Mouse (Mus musculus): ENCODE measurements at regions not wholly inside any gene's neighbourhood (a gene's known extent, or its start where the extent isn't known, plus 50 kb on each side); places are given as distances from the start of the nearest gene placed in this dataset.

- Histone ChIP-seq H3K9ac (ENCODE audit: low read depth, poor library complexity, severe bottlenecking) (no peak overlapping the region), H3K4me3 (ENCODE audit: low read depth, low read length) (no peak overlapping the region), H3K27me3 (ENCODE audit: control insufficient read depth, insufficient read depth, low read length, poor library complexity, severe bottlenecking) (no peaks in the 10 kb centered on the region), H3K27ac (ENCODE audit: insufficient read depth, low read length) (no peak overlapping the region), H3K36me3 (ENCODE audit: control insufficient read depth, insufficient read depth, low read length, poor library complexity, severe bottlenecking) (no peaks in the 10 kb centered on the region), H3K9me3 (replicated peaks; ENCODE audit: control insufficient read depth, insufficient read depth, low read length, poor library complexity, severe bottlenecking) (0 out of 2 replicates have a peak, but pooled peaks cover 4% of the 10 kb centered on the region), H3K4me1 (ENCODE audit: control insufficient read depth, insufficient read depth, low read length) (peaks cover 2% of the 10 kb centered on the region)
- TF ChIP-seq POLR2A (IDR thresholded peaks at IDR 0.05; ENCODE audit: insufficient read depth, low read length) (no peak), EP300 (IDR thresholded peaks at IDR 0.05; ENCODE audit: insufficient read depth, low read depth, low read length) (no peak), CTCF (IDR thresholded peaks at IDR 0.05; ENCODE audit: low read depth, low read length) (no peak)
Measured at GRCm38 (mm10) chr10:99391725-99392124, 128.7 kb downstream of the Dusp6 start.

- Histone ChIP-seq H3K4me1 (ENCODE audit: control insufficient read depth, insufficient read depth, low read length) (peaks cover 2% of the 10 kb centered on the region), H3K27me3 (ENCODE audit: control insufficient read depth, insufficient read depth, low read length, poor library complexity, severe bottlenecking) (no peaks in the 10 kb centered on the region), H3K9me3 (replicated peaks; ENCODE audit: control insufficient read depth, insufficient read depth, low read length, poor library complexity, severe bottlenecking) (0 out of 2 replicates have a peak, but pooled peaks cover 4% of the 10 kb centered on the region), H3K4me3 (ENCODE audit: low read depth, low read length) (no peak overlapping the region), H3K27ac (ENCODE audit: insufficient read depth, low read length) (no peak overlapping the region), H3K36me3 (ENCODE audit: control insufficient read depth, insufficient read depth, low read length, poor library complexity, severe bottlenecking) (no peaks in the 10 kb centered on the region), H3K9ac (ENCODE audit: low read depth, poor library complexity, severe bottlenecking) (no peak overlapping the region)
- no peak for TF ChIP-seq CTCF (IDR thresholded peaks at IDR 0.05; ENCODE audit: low read depth, low read length)
- TF ChIP-seq EP300 (IDR thresholded peaks at IDR 0.05; ENCODE audit: insufficient read depth, low read depth, low read length), result no peak
- TF ChIP-seq POLR2A (IDR thresholded peaks at IDR 0.05; ENCODE audit: insufficient read depth, low read length), result no peak
Measured at GRCm38 (mm10) chr10:99392979-99393378, 129.9 kb downstream of the Dusp6 start.

GRCm38 (mm10) chr10:99393523-99393922 lies 130.5 kb downstream of the Dusp6 start:
- Histone ChIP-seq H3K36me3 (ENCODE audit: control insufficient read depth, insufficient read depth, low read length, poor library complexity, severe bottlenecking) (no peaks in the 10 kb centered on the region), H3K9ac (ENCODE audit: low read depth, poor library complexity, severe bottlenecking) (no peak overlapping the region), H3K4me3 (ENCODE audit: low read depth, low read length) (no peak overlapping the region), H3K27ac (ENCODE audit: insufficient read depth, low read length) (no peak overlapping the region), H3K4me1 (ENCODE audit: control insufficient read depth, insufficient read depth, low read length) (peaks cover 2% of the 10 kb centered on the region), H3K27me3 (ENCODE audit: control insufficient read depth, insufficient read depth, low read length, poor library complexity, severe bottlenecking) (no peaks in the 10 kb centered on the region), H3K9me3 (replicated peaks; ENCODE audit: control insufficient read depth, insufficient read depth, low read length, poor library complexity, severe bottlenecking) (0 out of 2 replicates have a peak, but pooled peaks cover 4% of the 10 kb centered on the region)
- TF ChIP-seq CTCF (IDR thresholded peaks at IDR 0.05; ENCODE audit: low read depth, low read length), result no peak
- TF ChIP-seq POLR2A (IDR thresholded peaks at IDR 0.05; ENCODE audit: insufficient read depth, low read length), result no peak
- no peak for TF ChIP-seq EP300 (IDR thresholded peaks at IDR 0.05; ENCODE audit: insufficient read depth, low read depth, low read length)

GRCm38 (mm10) chr10:99395411-99395810 lies 132.4 kb downstream of the Dusp6 start:
- Histone ChIP-seq H3K9ac (ENCODE audit: low read depth, poor library complexity, severe bottlenecking) (no peak overlapping the region), H3K9me3 (replicated peaks; ENCODE audit: control insufficient read depth, insufficient read depth, low read length, poor library complexity, severe bottlenecking) (no peaks in the 10 kb centered on the region), H3K27ac (ENCODE audit: insufficient read depth, low read length) (no peak overlapping the region), H3K27me3 (ENCODE audit: control insufficient read depth, insufficient read depth, low read length, poor library complexity, severe bottlenecking) (no peaks in the 10 kb centered on the region), H3K4me3 (ENCODE audit: low read depth, low read length) (no peak overlapping the region), H3K4me1 (ENCODE audit: control insufficient read depth, insufficient read depth, low read length) (peaks cover 2% of the 10 kb centered on the region), H3K36me3 (ENCODE audit: control insufficient read depth, insufficient read depth, low read length, poor library complexity, severe bottlenecking) (no peaks in the 10 kb centered on the region)
- TF ChIP-seq EP300 (IDR thresholded peaks at IDR 0.05; ENCODE audit: insufficient read depth, low read depth, low read length) (no peak), CTCF (IDR thresholded peaks at IDR 0.05; ENCODE audit: low read depth, low read length) (no peak), POLR2A (IDR thresholded peaks at IDR 0.05; ENCODE audit: insufficient read depth, low read length) (no peak)

- H3K27ac ChIP-seq (ENCODE audit: insufficient read depth, low read length), result no peak overlapping the region
Measured at GRCm38 (mm10) chr10:99396630-99397029, 133.6 kb downstream of the Dusp6 start.

GRCm38 (mm10) chr10:99400076-99400475 lies 137.0 kb downstream of the Dusp6 start:
- H3K9me3 ChIP-seq (replicated peaks; ENCODE audit: control insufficient read depth, insufficient read depth, low read length, poor library complexity, severe bottlenecking), result no peaks in the 10 kb centered on the region
- no peak overlapping the region for H3K4me3 ChIP-seq (ENCODE audit: low read depth, low read length)
- H3K9ac ChIP-seq (ENCODE audit: low read depth, poor library complexity, severe bottlenecking), result no peak overlapping the region
- H3K36me3 ChIP-seq (ENCODE audit: control insufficient read depth, insufficient read depth, low read length, poor library complexity, severe bottlenecking), result no peaks in the 10 kb centered on the region
- no peaks in the 10 kb centered on the region for H3K27me3 ChIP-seq (ENCODE audit: control insufficient read depth, insufficient read depth, low read length, poor library complexity, severe bottlenecking)
- H3K4me1 ChIP-seq (ENCODE audit: control insufficient read depth, insufficient read depth, low read length), result no peaks in the 10 kb centered on the region
- H3K27ac ChIP-seq (ENCODE audit: insufficient read depth, low read length), result no peak overlapping the region
- TF ChIP-seq POLR2A (IDR thresholded peaks at IDR 0.05; ENCODE audit: insufficient read depth, low read length), result no peak
- TF ChIP-seq EP300 (IDR thresholded peaks at IDR 0.05; ENCODE audit: insufficient read depth, low read depth, low read length), result no peak
- no peak for TF ChIP-seq CTCF (IDR thresholded peaks at IDR 0.05; ENCODE audit: low read depth, low read length)

More at GRCm38 (mm10) chr10:99396630-99397029, 133.6 kb downstream of the Dusp6 start:
- Histone ChIP-seq H3K9ac (ENCODE audit: low read depth, poor library complexity, severe bottlenecking) (no peak overlapping the region), H3K27me3 (ENCODE audit: control insufficient read depth, insufficient read depth, low read length, poor library complexity, severe bottlenecking) (no peaks in the 10 kb centered on the region), H3K9me3 (replicated peaks; ENCODE audit: control insufficient read depth, insufficient read depth, low read length, poor library complexity, severe bottlenecking) (no peaks in the 10 kb centered on the region), H3K4me3 (ENCODE audit: low read depth, low read length) (no peak overlapping the region), H3K36me3 (ENCODE audit: control insufficient read depth, insufficient read depth, low read length, poor library complexity, severe bottlenecking) (no peaks in the 10 kb centered on the region), H3K4me1 (ENCODE audit: control insufficient read depth, insufficient read depth, low read length) (peaks cover 2% of the 10 kb centered on the region)
- TF ChIP-seq POLR2A (IDR thresholded peaks at IDR 0.05; ENCODE audit: insufficient read depth, low read length), result no peak
- no peak for TF ChIP-seq CTCF (IDR thresholded peaks at IDR 0.05; ENCODE audit: low read depth, low read length)
- TF ChIP-seq EP300 (IDR thresholded peaks at IDR 0.05; ENCODE audit: insufficient read depth, low read depth, low read length), result no peak

All from ES-Bruce4 (cell line).